Mouse (Mus musculus) embryonic facial prominence, embryonic 15.5 days (tissue): Measurements from ENCODE around the gene Gtf2h5. TPM values are rescaled to one million over a fixed set of nuclear protein-coding genes. Genes with fewer than 3 reads are reported as not detected.
A peak's percentile ranks its signal among the peaks of the same experiment; 100 is the strongest.

Source experiments
- ATAC-seq: fragments of 200-750 bp; cut with Nextera tagmentation; 2 replicates; pipeline ENCODE4 v1.8.0; 2017; ENCODE audit warnings: low read depth, moderate TSS enrichment; ENCODE audit not compliant: insufficient number of reproducible peaks, low FRiP score, low TSS enrichment
- H3K27ac ChIP-seq: fragments of 300-500 bp; sonication (generic); replicated peaks from 2 replicates; pipeline ENCODE4 v1.5.1; 2015; ENCODE audit warnings: mild to moderate bottlenecking, inconsistent platforms
- H3K27me3 ChIP-seq: fragments of 300-500 bp; sonication (generic); 2 replicates; pipeline ENCODE4 v1.6.1; 2015; ENCODE audit warnings: inconsistent platforms
- H3K36me3 ChIP-seq: fragments of 300-500 bp; sonication (generic); 2 replicates; pipeline ENCODE4 v1.6.1; 2015; ENCODE audit warnings: mild to moderate bottlenecking, inconsistent platforms
- H3K4me1 ChIP-seq: fragments of 300-500 bp; sonication (generic); 2 replicates; pipeline ENCODE4 v1.6.1; 2015; ENCODE audit warnings: inconsistent platforms
- H3K4me2 ChIP-seq: fragments of 300-500 bp; sonication (generic); replicated peaks from 2 replicates; pipeline ENCODE4 v1.6.1; 2015; ENCODE audit warnings: mild to moderate bottlenecking, inconsistent platforms
- H3K4me3 ChIP-seq: fragments of 300-500 bp; sonication (generic); replicated peaks from 2 replicates; pipeline ENCODE4 v1.5.1; 2015; ENCODE audit warnings: mild to moderate bottlenecking, inconsistent platforms
- H3K9ac ChIP-seq: fragments of 300-500 bp; sonication (generic); 2 replicates; pipeline ENCODE4 v1.6.1; 2015; ENCODE audit warnings: inconsistent platforms
- H3K9me3 ChIP-seq: fragments of 300-500 bp; sonication (generic); replicated peaks from 2 replicates; pipeline ENCODE4 v1.6.1; 2016; ENCODE audit warnings: inconsistent platforms
- WGBS: fragments of 180-500 bp; shearing (Covaris S2); methylation state at CpG from one replicate; pipeline ENCODE4 v1.1.7; 2015; 5-methylcytosine and 5-hydroxymethylcytosine counted together
- polyA plus RNA-seq: library from polyadenylated mRNA; unstranded; fragments of >200 nt; fragmentation: Nextera tagmentation; extraction: Ambion mirVana; gene quantifications from 2 replicates; pipeline ENCODE4 v1.2.1, GENCODE M21; 2015

The Gtf2h5 gene
- polyA plus RNA-seq, 1 experiment from 2014 or later = 165 TPM

DNA sequence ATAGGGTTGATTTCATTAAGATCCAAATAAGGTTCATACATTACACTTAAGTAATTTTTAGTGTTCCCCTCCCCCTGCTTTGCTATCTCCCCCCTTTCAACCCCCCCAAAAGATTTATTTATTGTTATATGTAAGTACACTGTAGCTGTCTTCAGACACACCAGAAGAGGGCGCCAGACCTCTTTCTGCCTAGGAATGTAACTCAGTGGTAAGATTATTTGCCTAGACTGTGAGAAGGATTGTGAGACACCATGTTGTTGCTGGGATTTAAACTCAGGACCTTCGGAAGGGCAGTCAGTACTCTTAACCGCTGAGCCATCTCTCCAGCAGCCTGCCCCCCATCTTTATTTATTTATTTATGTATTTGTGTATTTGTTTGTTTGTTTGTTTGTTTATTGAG is 31.4 kb downstream of the Gtf2h5 start:
- ATAC-seq = no peak
- Histone ChIP-seq H3K9me3 (no peaks in the 10 kb centered on the region), H3K4me1 (peaks cover 19% of the 10 kb centered on the region), H3K4me2 (no peak overlapping the region), H3K36me3 (peaks cover 13% of the 10 kb centered on the region; the same call in 1 of the 2 replicates), H3K27ac (no peak overlapping the region), H3K9ac (no peak overlapping the region), H3K27me3 (no peaks in the 10 kb centered on the region), H3K4me3 (no peak overlapping the region)
- WGBS = 81% methylated on average over 3 of the region's 3 CpGs

DNA sequence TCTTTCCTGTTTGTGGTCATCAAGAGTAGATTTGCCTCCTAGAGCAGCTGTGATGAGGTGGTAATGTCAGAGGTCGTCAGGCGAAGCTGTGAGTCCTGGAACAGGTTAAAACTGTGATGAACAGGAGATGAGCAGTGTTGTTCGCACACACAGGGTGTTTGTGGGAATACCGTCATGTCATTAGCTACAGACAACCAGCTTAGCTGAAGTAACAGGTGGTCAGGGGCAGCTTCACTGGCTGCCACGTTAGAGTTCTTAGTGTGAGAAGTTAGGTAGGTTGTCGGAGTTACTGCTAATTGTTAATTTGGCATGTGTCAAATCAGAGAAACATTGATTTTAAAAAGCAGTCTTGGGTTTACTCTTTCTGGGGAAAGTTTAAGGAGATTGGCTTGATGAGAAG is 34.1 kb downstream of the Gtf2h5 start:
- H3K27me3 ChIP-seq = no peaks in the 10 kb centered on the region
- no peak overlapping the region for H3K4me3 ChIP-seq
- 82% methylated on average over 6 of the region's 6 CpGs for WGBS
- H3K36me3 ChIP-seq = peaks cover 17% of the 10 kb centered on the region; the same call in 1 of the 2 replicates
- no peak for ATAC-seq
- no peak overlapping the region for H3K27ac ChIP-seq
- H3K9me3 ChIP-seq = no peaks in the 10 kb centered on the region
- H3K9ac ChIP-seq = no peak overlapping the region
- no peak overlapping the region for H3K4me2 ChIP-seq
- H3K4me1 ChIP-seq = peaks cover 18% of the 10 kb centered on the region

DNA sequence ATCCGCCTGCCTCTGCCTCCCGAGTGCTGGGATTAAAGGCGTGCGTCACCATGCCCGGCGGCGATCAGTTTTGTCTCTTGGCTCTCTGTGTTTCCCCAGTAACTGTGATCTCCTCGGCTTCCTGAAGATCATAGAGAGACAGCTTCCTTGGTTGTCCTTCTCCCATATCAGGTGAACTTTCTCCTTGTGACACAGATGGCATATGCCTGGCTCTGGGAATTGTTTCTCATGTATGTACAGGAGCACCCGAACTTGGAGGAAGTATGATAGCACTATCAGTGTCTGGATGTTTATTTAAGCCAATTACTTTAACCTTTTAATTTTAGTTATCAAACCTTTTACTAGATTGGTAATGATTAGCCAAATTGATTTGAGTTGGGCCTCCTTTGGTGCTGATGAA is 35.5 kb downstream of the Gtf2h5 start:
- no peak overlapping the region for H3K4me2 ChIP-seq
- no peaks in the 10 kb centered on the region for H3K27me3 ChIP-seq
- H3K9ac ChIP-seq = no peak overlapping the region
- H3K9me3 ChIP-seq = no peaks in the 10 kb centered on the region
- H3K27ac ChIP-seq = no peak overlapping the region
- 92% methylated on average over 9 of the region's 9 CpGs for WGBS
- no peak for ATAC-seq
- H3K4me3 ChIP-seq = no peak overlapping the region
- peaks cover 14% of the 10 kb centered on the region; the same call in 1 of the 2 replicates for H3K36me3 ChIP-seq
- peaks cover 11% of the 10 kb centered on the region for H3K4me1 ChIP-seq

DNA sequence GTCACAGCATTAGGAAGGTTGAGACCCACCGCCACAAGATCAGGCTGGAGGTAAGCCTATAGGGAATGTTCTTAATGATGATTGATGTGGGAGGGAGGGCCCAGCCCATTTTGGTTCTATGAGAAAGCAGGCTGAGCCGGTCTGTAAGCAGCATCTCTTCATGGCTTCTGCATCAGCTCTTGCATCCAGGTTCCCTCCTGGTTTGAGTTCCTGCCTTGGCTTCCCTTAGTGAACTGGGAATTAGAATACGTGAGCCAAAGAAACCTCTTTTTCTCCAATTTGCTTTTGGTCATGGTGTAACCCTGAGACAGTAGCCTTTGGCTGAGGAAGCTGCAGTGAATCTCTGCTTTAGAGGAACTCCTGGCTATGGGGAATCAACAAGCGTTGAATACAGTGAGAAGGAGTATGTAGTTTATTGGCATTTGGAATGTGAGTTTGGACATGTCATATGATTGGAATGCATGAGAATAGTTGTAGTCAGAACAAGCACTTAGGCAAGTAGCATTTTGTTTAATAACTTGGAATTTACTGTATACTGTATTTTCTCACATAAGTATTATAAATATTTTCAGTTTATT is 37.7 kb downstream of the Gtf2h5 start:
- H3K4me1 ChIP-seq = peaks cover 11% of the 10 kb centered on the region
- WGBS = 49% methylated on average over 4 of the region's 4 CpGs
- H3K9ac ChIP-seq = no peak overlapping the region
- H3K27me3 ChIP-seq = no peaks in the 10 kb centered on the region
- H3K4me2 ChIP-seq = no peak overlapping the region
- ATAC-seq = no peak
- no peak overlapping the region for H3K4me3 ChIP-seq
- H3K9me3 ChIP-seq = no peaks in the 10 kb centered on the region
- H3K27ac ChIP-seq = no peak overlapping the region; the same call in 1 of the 2 replicates
- H3K36me3 ChIP-seq = peaks cover 19% of the 10 kb centered on the region

DNA sequence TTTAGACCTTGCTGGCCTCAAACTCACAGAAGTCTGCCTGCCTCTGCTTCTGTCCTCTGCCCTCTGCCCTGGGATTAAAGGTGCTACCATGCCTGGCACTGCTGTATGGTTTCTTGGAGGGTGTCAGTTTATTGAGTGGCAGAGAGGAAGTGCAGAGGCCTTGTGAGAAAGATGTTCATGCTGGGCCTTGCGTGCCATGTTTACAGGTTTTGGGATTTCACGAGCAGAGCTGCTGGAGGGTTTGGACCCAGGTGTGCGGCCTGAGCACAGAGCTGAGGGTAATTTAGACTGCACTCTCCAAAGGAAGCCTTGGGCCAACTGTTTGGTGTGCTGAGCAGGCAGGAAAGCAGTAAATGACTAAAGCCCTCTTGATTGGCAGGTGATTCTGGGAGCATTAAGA is 38.3 kb downstream of the Gtf2h5 start:
- Histone ChIP-seq H3K4me3 (no peak overlapping the region), H3K4me1 (peaks cover 11% of the 10 kb centered on the region), H3K9me3 (no peaks in the 10 kb centered on the region), H3K9ac (no peak overlapping the region), H3K36me3 (peaks cover 25% of the 10 kb centered on the region), H3K4me2 (no peak overlapping the region), H3K27ac (0 out of 2 replicates have a peak overlapping the region, but pooled peaks have one; percentile 22), H3K27me3 (no peaks in the 10 kb centered on the region)
- 65% methylated on average over 3 of the region's 3 CpGs for WGBS
- no peak for ATAC-seq

DNA sequence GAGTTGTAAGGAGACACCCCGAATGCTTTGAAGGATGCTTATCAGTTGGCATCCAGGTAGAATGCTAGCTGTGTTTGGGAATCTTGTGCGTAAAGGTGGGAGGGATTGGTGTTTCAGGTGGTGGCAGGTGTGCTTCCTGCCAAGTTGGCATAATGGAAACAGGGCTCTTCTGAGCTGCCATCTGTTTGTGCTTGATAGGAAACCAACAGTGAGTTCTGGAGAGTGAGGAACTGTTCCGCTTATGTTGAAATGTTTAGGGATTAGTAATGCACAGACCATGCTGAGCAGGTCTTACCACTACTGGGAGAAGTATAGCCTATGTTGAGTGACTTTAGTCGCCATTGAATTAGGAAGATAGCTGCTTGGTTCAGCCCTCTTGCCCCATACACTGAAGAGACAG is 39.3 kb downstream of the Gtf2h5 start:
- no peak for ATAC-seq
- WGBS = 82% methylated on average over 4 of the region's 4 CpGs
- no peak overlapping the region for H3K27ac ChIP-seq
- peaks cover 30% of the 10 kb centered on the region for H3K36me3 ChIP-seq
- H3K9ac ChIP-seq = no peak overlapping the region
- peaks cover 11% of the 10 kb centered on the region for H3K4me1 ChIP-seq
- H3K4me2 ChIP-seq = no peak overlapping the region
- H3K9me3 ChIP-seq = no peaks in the 10 kb centered on the region
- H3K4me3 ChIP-seq = no peak overlapping the region
- no peaks in the 10 kb centered on the region for H3K27me3 ChIP-seq

DNA sequence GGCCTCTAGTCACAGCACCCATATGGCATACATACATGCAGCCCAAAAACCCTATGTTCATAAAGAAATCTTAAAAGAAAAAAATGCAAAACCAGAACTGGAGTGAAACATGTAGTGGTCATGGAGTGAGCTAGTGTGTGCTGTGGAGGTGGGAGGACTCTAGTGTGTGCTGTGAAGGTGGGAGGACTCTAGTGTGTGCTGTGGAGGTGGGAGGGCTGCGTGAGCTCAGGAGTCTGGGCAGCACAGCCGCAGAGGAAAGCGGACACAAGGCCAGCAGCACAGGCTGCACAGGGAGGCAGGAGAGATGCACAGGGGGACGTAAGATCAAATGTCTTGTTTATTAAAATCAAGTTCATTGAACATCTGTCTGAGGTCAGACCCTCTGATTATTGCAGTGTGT is 44.2 kb downstream of the Gtf2h5 start:
- ATAC-seq = no peak
- WGBS = 84% methylated on average over 4 of the region's 4 CpGs

DNA sequence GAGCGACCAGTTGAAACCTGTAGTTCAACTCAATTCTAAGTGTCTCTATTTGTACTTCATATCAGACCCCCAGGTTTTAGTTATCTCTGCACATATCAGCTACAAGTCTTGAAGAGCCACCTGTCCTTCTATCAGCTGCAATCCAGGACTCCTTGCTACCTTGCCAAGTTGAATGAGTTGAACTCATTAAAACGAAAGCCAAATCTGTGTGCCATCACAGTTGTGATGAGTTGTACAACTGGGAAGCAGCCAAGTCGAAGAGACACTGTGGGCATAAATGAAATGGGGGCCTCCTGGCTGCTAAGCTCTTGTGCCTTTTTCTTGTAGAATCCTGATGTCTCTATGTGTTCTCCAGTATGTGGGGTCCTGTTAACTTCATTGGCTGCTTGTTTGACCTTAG is 45.9 kb downstream of the Gtf2h5 start:
- H3K27ac ChIP-seq = no peak overlapping the region
- 94% methylated on average over 3 of the region's 3 CpGs for WGBS
- H3K4me1 ChIP-seq = no peaks in the 10 kb centered on the region
- no peaks in the 10 kb centered on the region for H3K27me3 ChIP-seq
- H3K36me3 ChIP-seq = peaks cover 33% of the 10 kb centered on the region
- H3K4me3 ChIP-seq = no peak overlapping the region
- no peak overlapping the region for H3K9ac ChIP-seq
- ATAC-seq = no peak
- H3K4me2 ChIP-seq = no peak overlapping the region
- no peaks in the 10 kb centered on the region for H3K9me3 ChIP-seq

More for the DNA sequence above, 44.2 kb downstream of the Gtf2h5 start:
- Histone ChIP-seq H3K27me3 (no peaks in the 10 kb centered on the region), H3K4me3 (no peak overlapping the region), H3K36me3 (peaks cover 33% of the 10 kb centered on the region), H3K4me1 (0 out of 2 replicates have a peak, but pooled peaks cover 3% of the 10 kb centered on the region), H3K9ac (no peak overlapping the region), H3K27ac (no peak overlapping the region), H3K9me3 (no peaks in the 10 kb centered on the region), H3K4me2 (no peak overlapping the region)

DNA sequence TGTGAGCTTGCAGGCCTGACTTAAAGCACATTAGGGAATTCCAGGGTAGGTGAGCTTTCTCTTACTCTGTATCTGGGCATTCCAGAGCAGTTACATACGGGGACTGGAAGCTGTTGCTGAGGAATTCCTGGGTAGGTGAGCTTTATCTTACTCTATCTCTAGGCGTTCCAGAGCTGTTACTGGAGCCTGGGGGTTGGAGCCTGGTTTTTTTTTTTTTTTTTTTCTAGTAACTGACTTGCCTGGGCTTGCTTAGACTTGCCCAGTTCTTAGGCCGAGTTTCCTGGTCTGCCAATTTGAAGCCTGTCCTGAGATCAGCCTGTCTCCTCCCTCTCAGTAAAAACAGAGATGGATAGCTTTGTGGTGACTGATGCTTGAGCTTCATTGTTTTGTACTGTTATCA is 48.5 kb downstream of the Gtf2h5 start:
- ATAC-seq = no peak
- 33% methylated on average over 3 of the region's 3 CpGs for WGBS
- H3K36me3 ChIP-seq = peaks cover 22% of the 10 kb centered on the region
- no peak overlapping the region for H3K27ac ChIP-seq
- no peaks in the 10 kb centered on the region for H3K4me1 ChIP-seq
- no peaks in the 10 kb centered on the region for H3K9me3 ChIP-seq
- no peaks in the 10 kb centered on the region for H3K27me3 ChIP-seq
- no peak overlapping the region for H3K4me3 ChIP-seq
- no peak overlapping the region for H3K9ac ChIP-seq
- no peak overlapping the region for H3K4me2 ChIP-seq

DNA sequence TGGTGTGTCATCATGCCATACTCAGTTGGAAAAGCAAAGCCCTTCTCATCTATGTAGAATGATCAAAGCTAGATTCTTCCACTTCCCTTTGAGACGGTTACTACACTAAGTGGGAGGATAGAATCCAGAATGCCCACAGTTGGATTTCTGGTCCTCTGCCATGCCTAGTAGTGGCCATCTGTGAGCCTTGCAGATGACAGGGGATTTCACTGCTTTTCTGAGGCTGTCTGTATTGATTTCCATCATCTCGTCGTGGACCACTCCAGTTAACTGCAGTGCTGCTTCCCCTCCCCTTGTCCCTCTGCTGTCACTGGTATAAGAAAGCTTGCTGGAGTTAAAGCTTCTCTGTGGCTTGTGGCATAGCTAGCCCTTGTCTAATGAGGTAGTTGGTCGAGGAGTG is 49.8 kb downstream of the Gtf2h5 start:
- Histone ChIP-seq H3K4me2 (no peak overlapping the region), H3K4me1 (no peaks in the 10 kb centered on the region), H3K9me3 (no peaks in the 10 kb centered on the region), H3K27ac (no peak overlapping the region), H3K9ac (no peak overlapping the region), H3K27me3 (no peaks in the 10 kb centered on the region), H3K36me3 (peaks cover 12% of the 10 kb centered on the region; the same call in 1 of the 2 replicates), H3K4me3 (no peak overlapping the region)
- 82% methylated on average over 4 of the region's 4 CpGs for WGBS
- no peak for ATAC-seq

DNA sequence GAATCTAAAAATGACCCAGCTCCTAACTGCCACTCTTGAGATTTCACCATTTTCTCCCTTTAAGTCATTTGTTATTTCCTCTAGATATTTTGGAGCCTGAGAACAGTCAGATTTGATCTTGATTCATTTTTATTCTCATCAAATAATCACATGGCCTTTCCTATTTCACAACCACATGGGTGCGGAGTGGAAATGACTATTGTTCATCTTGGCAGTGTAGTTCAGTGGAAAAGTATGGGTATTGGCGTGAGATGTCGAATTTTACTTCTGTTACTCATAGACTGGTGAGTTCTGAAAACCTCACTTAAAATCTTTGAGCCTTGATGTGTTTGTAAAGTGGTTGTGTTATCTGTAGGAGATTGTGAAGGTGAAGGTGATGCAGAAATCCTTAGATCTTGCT is 51.5 kb downstream of the Gtf2h5 start:
- no peaks in the 10 kb centered on the region for H3K9me3 ChIP-seq
- H3K9ac ChIP-seq = no peak overlapping the region
- H3K4me1 ChIP-seq = no peaks in the 10 kb centered on the region
- no peak for ATAC-seq
- no peaks in the 10 kb centered on the region for H3K36me3 ChIP-seq
- H3K27ac ChIP-seq = no peak overlapping the region
- WGBS = 97% methylated on average over 3 of the region's 3 CpGs
- H3K27me3 ChIP-seq = no peaks in the 10 kb centered on the region
- no peak overlapping the region for H3K4me3 ChIP-seq
- no peak overlapping the region for H3K4me2 ChIP-seq
